Mouse (Mus musculus) myocyte (in vitro differentiated cells): Measurements from ENCODE around the gene Ddx54.

Experiments
- CEBPB ChIP-seq: IDR thresholded peaks from 2 replicates; pipeline ENCODE4 v1.6.1; 2011; ENCODE audit warnings: mild to moderate bottlenecking, moderate library complexity; ENCODE audit not compliant: poor library complexity, insufficient read depth, severe bottlenecking
- E2F4 ChIP-seq: IDR thresholded peaks from one replicate; pipeline ENCODE4 v1.6.1; 2011; ENCODE audit warnings: mild to moderate bottlenecking, control low read depth, moderate library complexity; ENCODE audit not compliant: insufficient read depth
- MAX ChIP-seq: IDR thresholded peaks from one replicate; pipeline ENCODE4 v1.6.1; 2011; ENCODE audit warnings: low read depth, mild to moderate bottlenecking, control low read depth
- MYOD1 ChIP-seq, 3 experiments: IDR thresholded peaks; one replicate each; pipeline ENCODE4 v1.6.1; 2011; ENCODE audit warnings: control low read depth in 2 of 3, low read depth in 2 of 3, mild to moderate bottlenecking in 2 of 3, moderate library complexity in 1 of 3; ENCODE audit not compliant: insufficient read length in 2 of 3, control insufficient read depth in 1 of 3
- MYOG ChIP-seq, 3 experiments: IDR thresholded peaks; one replicate each; pipeline ENCODE4 v1.6.1; 2011; ENCODE audit warnings: control low read depth in 2 of 3, low read depth in 2 of 3, mild to moderate bottlenecking in 2 of 3; ENCODE audit not compliant: insufficient read length in 2 of 3, control insufficient read depth in 1 of 3, insufficient read depth in 1 of 3
- POLR2A ChIP-seq: IDR thresholded peaks from one replicate; pipeline ENCODE4 v1.6.1; 2011; ENCODE audit warnings: low read depth, mild to moderate bottlenecking, control low read depth, moderate library complexity; ENCODE audit not compliant: insufficient read length
- POLR2AphosphoS2 ChIP-seq: IDR thresholded peaks from one replicate; pipeline ENCODE4 v1.6.1; 2011; ENCODE audit warnings: low read depth, control low read depth; ENCODE audit not compliant: insufficient read length
- REST ChIP-seq: IDR thresholded peaks from one replicate; pipeline ENCODE4 v1.6.1; 2011; ENCODE audit warnings: mild to moderate bottlenecking, control low read depth, moderate library complexity; ENCODE audit not compliant: insufficient read depth, insufficient read length
- SRF ChIP-seq: IDR thresholded peaks from one replicate; pipeline ENCODE4 v1.6.1; 2011; ENCODE audit warnings: low read depth; ENCODE audit not compliant: control insufficient read depth, insufficient read length
- TCF12 ChIP-seq: IDR thresholded peaks from one replicate; pipeline ENCODE4 v1.6.1; 2011; ENCODE audit warnings: mild to moderate bottlenecking, control low read depth; ENCODE audit not compliant: poor library complexity, insufficient read depth, severe bottlenecking
- TCF3 ChIP-seq: IDR thresholded peaks from one replicate; pipeline ENCODE4 v1.6.1; 2011; ENCODE audit warnings: low read depth, control low read depth; ENCODE audit not compliant: insufficient read length
- USF1 ChIP-seq: IDR thresholded peaks from one replicate; pipeline ENCODE4 v1.6.1; 2011; ENCODE audit warnings: low read depth, mild to moderate bottlenecking, control low read depth, moderate library complexity

- TF ChIP-seq POLR2A (no peak), POLR2AphosphoS2 (no peak), MYOD1 (IDR thresholded peaks at IDR 0.05; ENCODE audit: control insufficient read depth in 1 of 3, insufficient read length in 2 of 3, low read depth in 2 of 3) (no peak), CEBPB (no peak), TCF3 (no peak), E2F4 (no peak), MAX (no peak), REST (no peak), USF1 (no peak), MYOG (IDR thresholded peaks at IDR 0.05; ENCODE audit: control insufficient read depth in 1 of 3, insufficient read depth in 1 of 3, insufficient read length in 2 of 3, low read depth in 2 of 3) (no peak), TCF12 (no peak), SRF (no peak)
Measured at GRCm38 (mm10) chr5:120651230-120651629, 38.7 kb downstream of the Ddx54 start.
